Comparison of ENCODE assay signal across 17 mouse cellular contexts in genomic region chr6:86665560-86666307, GRCm38 (mm10). TPM values are rescaled to one million over a fixed set of nuclear protein-coding genes. Genes with fewer than 3 reads are reported as not detected.
DNase-seq lines count a peak whose midpoint lies in the region; ATAC-seq and TF ChIP-seq lines count a peak whose summit lies in the region.
"Had no signal": no experiment of that assay in that cellular context is flagged by ENCODE, and none has a peak within 500 bp of the region (broad histone marks: within the 10 kb centered on the region; RNA-seq: fewer than 3 reads in every experiment).

No protein-coding gene starts in this region.

- H3K27ac ChIP-seq in small intestine, adult 2 months (ENCODE audit: insufficient read depth, low read depth, low read length) = peak overlapping the region; percentile 77
- H3K27ac ChIP-seq: embryonic facial prominence, embryonic 15.5 days; left cerebral cortex, adult 2 months had no signal

- H3K4me3 ChIP-seq in erythroblast, embryonic 14.5 days (replicated peaks) = peak overlapping the region; percentile 70
- peak overlapping the region; percentile 53 for H3K4me3 ChIP-seq in small intestine, adult 2 months (ENCODE audit: low read depth, low read length)
- H3K4me3 ChIP-seq: embryonic facial prominence, embryonic 15.5 days; left cerebral cortex, adult 2 months had no signal

- H3K27me3 ChIP-seq in erythroblast, embryonic 14.5 days (ENCODE audit: control insufficient read depth) = no peaks in the 10 kb centered on the region
- no peaks in the 10 kb centered on the region for H3K27me3 ChIP-seq in small intestine, adult 2 months (ENCODE audit: control insufficient read depth, insufficient read depth, low read length)
- H3K27me3 ChIP-seq: embryonic facial prominence, embryonic 15.5 days had no signal

- H3K36me3 ChIP-seq in erythroblast, embryonic 14.5 days (ENCODE audit: control insufficient read depth) = peaks cover 79% of the 10 kb centered on the region
- peaks cover 69% of the 10 kb centered on the region for H3K36me3 ChIP-seq in small intestine, adult 2 months (ENCODE audit: control insufficient read depth, insufficient read depth, low read length)

- no peak for TF ChIP-seq CTCF in small intestine, adult 2 months (IDR thresholded peaks at IDR 0.05; ENCODE audit: extremely low read depth, insufficient read length, insufficient replicate concordance, low read depth, low read length)

- H3K9me3 ChIP-seq in erythroblast, embryonic 14.5 days (ENCODE audit: control insufficient read depth, low read length) = no peaks in the 10 kb centered on the region
- H3K9me3 ChIP-seq: embryonic facial prominence, embryonic 15.5 days had no signal

- ATAC-seq in erythroblast, adult 5-6 weeks (replicated peaks; ENCODE audit: low FRiP score, poor library complexity, severe bottlenecking) = no peak
- ATAC-seq: activated CD4-positive, CD25-positive, alpha-beta regulatory T cell, adult 4 months; forebrain, postnatal 0 days had no signal

- 33% methylated on average over 17 of the region's 17 CpGs for WGBS in small intestine, adult 2 months

- no peak for TF ChIP-seq POLR2A in small intestine, adult 2 months (IDR thresholded peaks at IDR 0.05; ENCODE audit: low read depth, low read length)

- peak; percentile 38 for DNase-seq in lung, postnatal 36 days
- DNase-seq in lung, adult 18-20 months = no peak
- DNase-seq in kidney, postnatal 36 days = peak; percentile 45 to 53
- no peak for DNase-seq in thymus, adult 18-20 months
- no peak for DNase-seq in adrenal gland, postnatal 14 days
- DNase-seq: cerebellum, postnatal 25 days; forebrain, postnatal 0 days; heart, postnatal 14 days; lung, postnatal 10 days; right cerebral cortex, postnatal 4 days had no signal

- H3K4me1 ChIP-seq in erythroblast, embryonic 14.5 days (ENCODE audit: control insufficient read depth) = peaks cover 82% of the 10 kb centered on the region
- H3K4me1 ChIP-seq in small intestine, adult 2 months (ENCODE audit: control insufficient read depth, insufficient read depth, insufficient read length, low read length) = peaks cover 10% of the 10 kb centered on the region; the same call in 1 of the 2 replicates

RNA-seq across cellular contexts. Expression of gene Mxd1, which starts 3.2 kb away (rescaled TPM):
- polyA plus RNA-seq in erythroblast, embryonic 14.5 days (2012) = 11.9 and 12.6 TPM in 2 replicates
- total RNA-seq in erythroblast, adult 5-6 weeks (2015; ENCODE audit: low replicate concordance) = 323 and 336 TPM in 2 replicates
- total RNA-seq in erythroblast, adult 5-6 weeks (2017; ENCODE audit: low replicate concordance) = 573 and 620 TPM in 2 replicates
- polyA plus RNA-seq in small intestine, adult 2 months (2012; rRNA removed) = 87.2 and 413 TPM in 2 replicates
- total RNA-seq in adrenal gland, postnatal 14 days (2021) = 11.0 and 12.3 TPM in 2 replicates

RNA-seq across cellular contexts. Expression of gene Snrnp27, which starts 18.6 kb away (rescaled TPM):
- 27.7 and 41.0 TPM in 2 replicates for polyA plus RNA-seq in erythroblast, embryonic 14.5 days (2012)
- 22.4 and 32.1 TPM in 2 replicates for total RNA-seq in erythroblast, adult 5-6 weeks (2015; ENCODE audit: low replicate concordance)
- 65.8 and 91.9 TPM in 2 replicates for total RNA-seq in erythroblast, adult 5-6 weeks (2017; ENCODE audit: low replicate concordance)
- polyA plus RNA-seq in small intestine, adult 2 months (2012; rRNA removed) = 2.1 and 3.9 TPM in 2 replicates
- 65.4 and 68.1 TPM in 2 replicates for total RNA-seq in adrenal gland, postnatal 14 days (2021)

RNA-seq across cellular contexts. Expression of gene Asprv1, which starts 37.8 kb away (rescaled TPM):
- 0.03 TPM in 1 of 2 replicates, not detected in the other for polyA plus RNA-seq in erythroblast, embryonic 14.5 days (2012)
- 6.1 and 10.2 TPM in 2 replicates for total RNA-seq in erythroblast, adult 5-6 weeks (2015; ENCODE audit: low replicate concordance)
- 0.28 and 1.4 TPM in 2 replicates for total RNA-seq in erythroblast, adult 5-6 weeks (2017; ENCODE audit: low replicate concordance)
- 0.20 and 0.23 TPM in 2 replicates for polyA plus RNA-seq in small intestine, adult 2 months (2012; rRNA removed)
- total RNA-seq in adrenal gland, postnatal 14 days (2021) = 0.41 TPM in 1 of 2 replicates, not detected in the other
- total RNA-seq: monocyte, adult 5-6 weeks had no signal

Comparison
In these comparisons a context has a peak if more than half of its experiments do, and no peak if none do; other contexts are left out.
1. DNase-seq: peak in lung, postnatal 36 days (single experiment) and kidney, postnatal 36 days (2 of 2); none in lung, adult 18-20 months (0 of 2), thymus, adult 18-20 months (0 of 2) and adrenal gland, postnatal 14 days (single experiment).
2. RNA of gene Mxd1, which starts 3.2 kb away (total RNA-seq): 323 to 620 TPM in erythroblast, adult 5-6 weeks; 11.0 to 12.3 TPM in adrenal gland, postnatal 14 days; every median in the first group is over 10 times any median in the second.